Mouse (Mus musculus) thymus, adult 2 months (tissue): ENCODE measurements around the gene Rangap1. TPM values are rescaled to one million over a fixed set of nuclear protein-coding genes. Genes with fewer than 3 reads are reported as not detected.

Experiments used
- DNase-seq: peaks from one replicate; pipeline ENCODE4 v3.0.0; 2021
- H3K27ac ChIP-seq: fragments of 200-500 bp; 2 replicates; pipeline ENCODE4 v1.5.1; 2012; ENCODE audit warnings: low read length, control low read depth; ENCODE audit not compliant: control insufficient read depth, insufficient read depth
- H3K27me3 ChIP-seq: fragments of 200-500 bp; 2 replicates; pipeline ENCODE4 v1.6.1; 2012; ENCODE audit warnings: mild to moderate bottlenecking, low read length, moderate library complexity, mixed read lengths; ENCODE audit not compliant: control insufficient read depth, insufficient read depth
- H3K36me3 ChIP-seq: fragments of 200-500 bp; 2 replicates; pipeline ENCODE4 v1.6.1; 2012; ENCODE audit warnings: mild to moderate bottlenecking, low read length, moderate library complexity; ENCODE audit not compliant: control insufficient read depth, insufficient read depth
- H3K4me1 ChIP-seq: fragments of 200-500 bp; replicated peaks from 2 replicates; pipeline ENCODE4 v1.6.1; 2012; ENCODE audit warnings: low read length; ENCODE audit not compliant: control insufficient read depth, insufficient read depth
- H3K4me3 ChIP-seq: fragments of 200-500 bp; 2 replicates; pipeline ENCODE4 v1.5.1; 2012; ENCODE audit warnings: mild to moderate bottlenecking, low read length, control low read depth, moderate library complexity; ENCODE audit not compliant: control insufficient read depth, insufficient read depth
- CTCF ChIP-seq: fragments of 200-500 bp; IDR thresholded peaks from 2 replicates; pipeline ENCODE4 v1.5.1; 2012; ENCODE audit warnings: mild to moderate bottlenecking, control low read depth, low read length, moderate library complexity, borderline replicate concordance; ENCODE audit not compliant: control insufficient read depth, poor library complexity, insufficient read depth; ENCODE audit errors: extremely low read depth
- POLR2A ChIP-seq: fragments of 200-500 bp; IDR thresholded peaks from 2 replicates; pipeline ENCODE4 v1.6.1; 2012; ENCODE audit warnings: mild to moderate bottlenecking, low read length, control low read depth, moderate library complexity; ENCODE audit not compliant: control insufficient read depth, poor library complexity, insufficient read depth; ENCODE audit errors: extremely low read depth
- WGBS: fragments of 180-500 bp; shearing (Covaris S2); methylation state at CpG from one replicate; pipeline ENCODE4 v1.1.7; 2018; 5-methylcytosine and 5-hydroxymethylcytosine counted together
- polyA plus RNA-seq: library from polyadenylated mRNA; depleted of rRNA; stranded (reverse); fragments of >200 nt; gene quantifications from 2 replicates; pipeline ENCODE4 v1.2.3, GENCODE M21; 2012

Gene Rangap1
- polyA plus RNA-seq, 1 experiment: 73.9 TPM

DNA sequence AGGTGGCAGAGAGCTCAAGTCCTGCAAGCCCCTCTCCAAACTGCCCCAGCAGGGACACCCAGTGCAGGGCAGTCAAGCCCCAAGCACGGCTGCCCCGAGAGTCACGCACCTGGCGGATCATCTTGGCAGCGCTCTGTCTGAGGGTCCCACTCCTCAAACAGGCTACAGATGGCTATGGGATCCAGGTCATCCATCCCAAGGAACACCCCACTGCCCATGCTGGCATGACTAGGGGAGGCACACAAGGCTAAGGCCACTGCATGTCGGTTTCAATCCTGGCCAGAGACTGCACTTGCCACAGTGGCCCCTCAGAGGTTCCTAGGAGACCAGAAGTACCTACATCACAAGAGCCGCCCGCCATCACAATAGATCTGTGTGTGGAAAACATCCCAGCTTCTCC is 19.4 kb downstream of the Rangap1 start:
- Histone ChIP-seq H3K4me1 (peaks cover 7% of the 10 kb centered on the region), H3K27ac (no peak overlapping the region), H3K36me3 (peaks cover 29% of the 10 kb centered on the region), H3K4me3 (no peak overlapping the region), H3K27me3 (no peaks in the 10 kb centered on the region)
- DNase-seq: no peak
- WGBS: 96% methylated on average over 8 of the region's 8 CpGs
- TF ChIP-seq CTCF (no peak), POLR2A (no peak)

DNA sequence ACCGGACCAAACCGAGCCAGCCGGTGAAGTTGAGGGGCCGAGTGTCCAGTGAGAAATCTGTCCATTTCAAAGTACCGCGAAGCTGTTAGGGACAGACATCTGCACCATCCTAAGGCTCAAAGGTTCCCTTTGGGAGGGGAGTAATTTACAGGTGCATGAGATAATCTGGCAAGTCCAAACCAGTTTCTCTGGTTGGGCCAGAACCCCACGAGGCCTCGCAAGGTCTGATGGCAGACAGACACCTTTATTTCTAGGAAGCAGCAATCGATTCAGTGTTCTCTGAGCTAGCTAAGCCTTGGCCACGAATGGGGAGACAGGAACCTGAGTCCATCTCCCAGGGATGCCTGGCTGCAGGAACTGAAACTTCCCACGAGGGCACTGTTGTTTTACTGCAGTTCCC is 21.7 kb downstream of the Rangap1 start:
- Histone ChIP-seq H3K27me3 (no peaks in the 10 kb centered on the region), H3K36me3 (peaks cover 52% of the 10 kb centered on the region), H3K4me3 (no peak overlapping the region), H3K27ac (no peak overlapping the region), H3K4me1 (peaks cover 2% of the 10 kb centered on the region)
- no peak for TF ChIP-seq CTCF
- TF ChIP-seq POLR2A: no peak
- WGBS: 91% methylated on average over 11 of the region's 11 CpGs
- no peak for DNase-seq

DNA sequence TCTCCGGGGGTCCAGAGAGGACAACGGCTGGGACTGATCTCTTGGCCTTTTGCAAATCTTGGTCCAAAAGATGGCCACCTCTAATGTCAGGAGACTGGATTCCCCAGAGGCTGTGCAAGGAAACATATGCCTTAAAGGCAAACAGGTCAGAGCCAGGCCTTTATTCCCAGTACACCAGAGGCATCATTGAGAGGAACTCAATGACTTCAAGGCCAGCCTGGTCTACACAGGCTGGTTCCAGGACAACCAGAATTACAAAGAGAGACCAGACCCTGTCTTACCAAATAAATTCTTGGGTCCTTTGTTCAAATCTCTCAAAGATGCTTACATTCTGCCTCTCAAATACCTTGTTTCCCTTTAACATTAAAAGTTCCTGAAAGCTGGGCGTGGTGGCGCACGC is 23.0 kb downstream of the Rangap1 start:
- no peak for TF ChIP-seq CTCF
- no peak for TF ChIP-seq POLR2A
- Histone ChIP-seq H3K27me3 (no peaks in the 10 kb centered on the region), H3K27ac (no peak overlapping the region), H3K36me3 (peaks cover 65% of the 10 kb centered on the region), H3K4me3 (no peak overlapping the region), H3K4me1 (no peaks in the 10 kb centered on the region)
- 97% methylated on average over 5 of the region's 5 CpGs for WGBS
- no peak for DNase-seq

DNA sequence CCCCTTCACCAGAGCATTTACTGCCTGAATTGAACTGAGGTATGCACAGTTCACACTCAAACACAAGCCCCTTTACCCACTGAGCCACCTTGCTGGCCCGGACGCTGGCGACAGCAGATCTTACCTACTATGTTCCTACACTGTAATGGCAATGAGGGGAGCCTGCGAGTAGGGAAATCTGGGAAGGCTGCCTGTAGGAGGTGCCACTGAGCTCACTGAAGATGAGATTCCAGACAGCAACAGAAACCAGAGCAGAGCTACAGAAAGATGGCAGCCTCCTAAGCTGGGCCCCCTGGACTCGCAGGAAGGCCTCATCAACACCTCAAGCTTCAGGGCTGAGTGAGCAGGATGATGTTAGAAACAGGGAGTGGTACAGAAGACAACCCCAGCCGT is 26.2 kb downstream of the Rangap1 start:
- Histone ChIP-seq H3K27me3 (no peaks in the 10 kb centered on the region), H3K27ac (no peak overlapping the region), H3K4me3 (no peak overlapping the region), H3K36me3 (peaks cover 88% of the 10 kb centered on the region), H3K4me1 (no peaks in the 10 kb centered on the region)
- 97% methylated on average over 6 of the region's 6 CpGs for WGBS
- TF ChIP-seq POLR2A: no peak
- no peak for TF ChIP-seq CTCF
- DNase-seq: no peak

DNA sequence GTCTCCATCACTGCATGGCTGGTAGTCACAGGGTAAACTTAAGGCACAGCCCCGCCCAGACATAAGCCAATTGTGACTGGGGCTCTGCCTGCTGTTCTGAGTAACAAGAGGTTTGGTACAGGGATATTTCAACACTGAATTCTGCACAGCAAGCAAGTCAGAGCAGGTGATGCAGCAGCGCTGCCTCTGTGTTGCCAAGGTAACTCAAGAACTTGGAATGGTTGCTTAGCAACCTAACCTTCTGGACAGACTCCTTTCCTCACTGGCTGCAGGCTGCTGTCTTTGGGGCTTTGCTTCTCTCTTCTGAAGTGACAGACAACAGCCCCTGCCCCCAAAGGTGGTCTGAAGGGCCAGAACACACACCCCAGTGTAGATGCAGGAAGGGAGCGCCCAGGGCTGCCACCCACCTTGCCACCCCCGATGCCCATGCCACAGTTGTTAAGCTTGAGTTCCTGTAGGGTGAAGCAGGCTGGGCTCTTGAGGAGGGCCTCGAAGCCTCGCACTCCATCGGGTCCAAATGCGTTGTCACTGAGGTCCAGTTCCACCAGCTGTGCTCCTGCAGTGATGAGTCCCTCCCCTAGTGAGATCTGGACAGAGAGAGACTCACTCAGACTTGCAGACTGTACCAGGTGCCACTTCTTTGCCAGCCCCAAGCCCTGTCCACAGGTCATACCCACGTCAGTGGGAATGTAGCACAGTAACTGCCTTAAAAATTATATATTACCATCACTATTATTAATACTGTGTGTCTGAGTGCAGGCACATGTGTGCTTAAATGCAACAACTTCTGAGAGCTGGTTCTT is 26.8 kb downstream of the Rangap1 start:
- Histone ChIP-seq H3K27ac (no peak overlapping the region), H3K27me3 (no peaks in the 10 kb centered on the region), H3K36me3 (peaks cover 88% of the 10 kb centered on the region), H3K4me1 (no peaks in the 10 kb centered on the region), H3K4me3 (no peak overlapping the region)
- WGBS: 97% methylated on average over 9 of the region's 9 CpGs
- TF ChIP-seq POLR2A: no peak
- DNase-seq: no peak

DNA sequence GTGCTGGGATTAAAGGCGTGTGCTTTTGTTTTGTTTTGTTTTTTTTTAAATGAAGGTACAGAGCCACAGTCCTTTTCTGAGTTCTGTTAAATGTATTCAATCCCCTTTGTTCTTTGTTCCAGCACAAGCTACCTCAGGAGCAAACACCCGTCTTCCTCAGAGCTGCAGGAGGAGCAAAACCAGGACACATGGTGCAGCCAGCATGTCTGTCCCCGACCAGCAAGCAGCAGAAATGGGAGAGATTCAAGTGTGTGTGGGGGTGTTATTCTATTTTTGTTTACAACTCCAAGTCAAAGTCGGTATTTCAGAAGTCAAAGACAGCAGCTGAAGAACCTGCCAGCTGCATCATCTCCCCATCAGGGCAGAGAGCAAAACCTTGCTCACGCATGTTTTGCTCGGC is 31.6 kb downstream of the Rangap1 start:
- DNase-seq: no peak
- no peaks in the 10 kb centered on the region for H3K27me3 ChIP-seq
- H3K4me3 ChIP-seq: no peak overlapping the region
- H3K27ac ChIP-seq: no peak overlapping the region
- H3K4me1 ChIP-seq: no peaks in the 10 kb centered on the region
- 90% methylated on average over 6 of the region's 6 CpGs for WGBS
- H3K36me3 ChIP-seq: peaks cover 89% of the 10 kb centered on the region
- no peak for TF ChIP-seq CTCF
- no peak for TF ChIP-seq POLR2A

DNA sequence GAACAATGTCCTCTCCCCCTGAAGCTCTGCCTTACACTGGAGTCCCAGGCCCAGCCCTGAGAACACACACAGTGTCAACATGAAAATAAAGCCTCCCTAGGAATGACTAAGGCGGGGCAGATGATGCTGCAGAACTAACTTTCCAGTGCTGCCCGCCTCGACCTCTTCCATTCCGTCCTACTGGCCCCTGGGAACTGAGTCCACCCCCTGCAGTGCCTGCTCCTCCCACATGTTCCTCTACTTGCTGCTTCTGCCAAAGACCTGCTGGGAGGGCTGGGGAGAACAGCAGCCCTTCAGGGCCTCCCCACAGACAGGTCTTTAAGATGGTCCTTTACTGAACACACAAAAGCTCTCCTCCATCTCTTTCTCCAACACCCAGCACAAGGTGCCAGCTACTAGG is 34.5 kb downstream of the Rangap1 start:
- 96% methylated on average over 4 of the region's 4 CpGs for WGBS
- H3K27ac ChIP-seq: no peak overlapping the region
- TF ChIP-seq CTCF (no peak), POLR2A (no peak)
- no peak for DNase-seq
- H3K27me3 ChIP-seq: no peaks in the 10 kb centered on the region
- H3K4me3 ChIP-seq: no peak overlapping the region
- peaks cover 89% of the 10 kb centered on the region for H3K36me3 ChIP-seq
- H3K4me1 ChIP-seq: no peaks in the 10 kb centered on the region
